Mouse (Mus musculus) CD8-positive naive resting alpha-beta T cell, adult 57 days (primary cell): ENCODE data around the gene Mon1b. TPM values are rescaled to one million over a fixed set of nuclear protein-coding genes. Genes with fewer than 3 reads are reported as not detected.

Source experiments
- total RNA-seq: library from RNA; stranded (reverse); gene quantifications from one replicate; pipeline ENCODE4 v1.2.4, GENCODE M21; 2023

The Mon1b gene
- 18.9 TPM for total RNA-seq

GRCm38 (mm10) chr8:113634670-113635591 is at the start of gene Mon1b:
Gene Mon1b (plus strand): TSS chr8:113635587.

DNA sequence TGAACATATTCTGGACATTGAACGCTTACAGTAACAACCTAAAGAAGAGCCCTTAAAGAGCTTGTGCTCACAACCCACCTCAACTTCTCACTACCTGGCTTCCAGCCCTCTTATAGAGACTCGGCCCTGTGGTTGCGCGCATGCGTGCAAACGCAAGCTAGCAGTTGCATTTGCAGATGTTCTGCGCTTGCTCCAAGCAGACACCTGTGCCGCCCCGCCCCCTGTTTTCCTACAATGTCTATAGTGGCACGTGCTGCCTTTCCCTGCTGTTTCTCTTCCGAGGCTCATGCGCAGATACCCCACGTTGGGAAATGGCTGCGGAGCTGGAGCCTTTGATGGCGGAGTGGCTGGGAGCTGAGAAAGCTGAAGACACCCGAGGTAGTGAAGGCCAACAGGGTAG is 7.5 kb downstream of the Mon1b start, which contains the start of gene Syce1l:
Syce1l (plus strand) TSS at position 288 of the 400 bp plus-strand sequence.

Other genes with a start within 250 kb of the Mon1b start
- gene Syce1l, start 7.6 kb downstream of the Mon1b start, total RNA-seq: not detected
- gene Adamts18, start 213.2 kb downstream of the Mon1b start, total RNA-seq: not detected